Mouse (Mus musculus) ES-E14 (cell line): ENCODE data around the gene Mrpl18. TPM values are rescaled to one million over a fixed set of nuclear protein-coding genes. Genes with fewer than 3 reads are reported as not detected.
A peak's percentile ranks its signal among the peaks of the same experiment; 100 is the strongest.

Source experiments
- DNase-seq: peaks from one replicate; pipeline ENCODE4 v3.0.0-alpha.2; 2013; ENCODE audit warnings: low read depth, low spot score
- H3K27ac ChIP-seq: 2 replicates; pipeline ENCODE4 v1.5.1; 2012; ENCODE audit warnings: low read depth, mild to moderate bottlenecking, low read length, moderate library complexity, mixed read lengths; ENCODE audit not compliant: poor library complexity, insufficient read depth, severe bottlenecking
- H3K36me3 ChIP-seq: 2 replicates; pipeline ENCODE4 v1.6.1; 2012; ENCODE audit warnings: mild to moderate bottlenecking, low read length, moderate library complexity, mixed read lengths; ENCODE audit not compliant: control insufficient read depth, poor library complexity, insufficient read depth, severe bottlenecking
- H3K4me1 ChIP-seq, 2 experiments: fragments of 150-350 bp in 1 of 2; sonication (generic) in 1 of 2; 2 replicates each; pipeline ENCODE4 v1.6.1; 2012; ENCODE audit warnings: low read length in 2 of 2, mild to moderate bottlenecking in 1 of 2, mixed read lengths in 1 of 2; ENCODE audit not compliant: control insufficient read depth in 2 of 2, insufficient read depth in 2 of 2, poor library complexity in 1 of 2
- H3K4me3 ChIP-seq, 2 experiments: fragments of 150-350 bp in 1 of 2; sonication (generic) in 1 of 2; 2 replicates each; pipeline ENCODE4 v1.5.1; 2012; ENCODE audit warnings: low read length in 2 of 2, low read depth in 1 of 2, mild to moderate bottlenecking in 1 of 2, mixed read lengths in 1 of 2; ENCODE audit not compliant: insufficient read depth in 1 of 2, poor library complexity in 1 of 2, severe bottlenecking in 1 of 2
- H3K9ac ChIP-seq: 2 replicates; pipeline ENCODE4 v1.6.1; 2012; ENCODE audit warnings: low read depth, mild to moderate bottlenecking, low read length, mixed read lengths; ENCODE audit not compliant: poor library complexity, insufficient read depth, severe bottlenecking
- H3K9me3 ChIP-seq: fragments of 150-350 bp; sonication (generic); 2 replicates; pipeline ENCODE4 v1.6.1; 2012; ENCODE audit warnings: low read depth, mild to moderate bottlenecking, low read length; ENCODE audit not compliant: control insufficient read depth, insufficient read depth
- CHD2 ChIP-seq: IDR thresholded peaks from 2 replicates; pipeline ENCODE4 v1.6.1; 2014; ENCODE audit warnings: mild to moderate bottlenecking, low read depth, low read length, inconsistent platforms
- HCFC1 ChIP-seq: IDR thresholded peaks from 2 replicates; pipeline ENCODE4 v1.6.1; 2012; ENCODE audit warnings: low read length, inconsistent platforms, borderline replicate concordance; ENCODE audit not compliant: insufficient read depth
- MAFK ChIP-seq: IDR thresholded peaks from 2 replicates; pipeline ENCODE4 v1.6.1; 2014; ENCODE audit warnings: mild to moderate bottlenecking, low read depth, low read length, inconsistent platforms; ENCODE audit not compliant: insufficient read depth
- ZC3H11A ChIP-seq: IDR thresholded peaks from 2 replicates; pipeline ENCODE4 v1.6.1; 2012; ENCODE audit warnings: low read depth, mild to moderate bottlenecking, inconsistent platforms, low read length, borderline replicate concordance
- ZNF384 ChIP-seq: IDR thresholded peaks from 2 replicates; pipeline ENCODE4 v1.6.1; 2012; ENCODE audit warnings: low read depth, low read length, inconsistent platforms
- in situ Hi-C, 2 experiments: fragments of 600-800 bp; cut with MboI; formaldehyde crosslinking; loops; one replicate each; pipeline ENCODE4 v1.15.1; 2025; ENCODE audit warnings: low sequenced_read_pairs in 2 of 2, inconsistent platforms in 1 of 2; ENCODE audit not compliant: unreplicated experiment in 2 of 2
- total RNA-seq: library from RNA; depleted of rRNA; stranded (reverse); fragments of 300-350 nt; gene quantifications from 2 replicates; pipeline ENCODE4 v1.2.3, GENCODE M21; 2012

The Mrpl18 gene
- total RNA-seq, 1 experiment = 147 TPM

DNA sequence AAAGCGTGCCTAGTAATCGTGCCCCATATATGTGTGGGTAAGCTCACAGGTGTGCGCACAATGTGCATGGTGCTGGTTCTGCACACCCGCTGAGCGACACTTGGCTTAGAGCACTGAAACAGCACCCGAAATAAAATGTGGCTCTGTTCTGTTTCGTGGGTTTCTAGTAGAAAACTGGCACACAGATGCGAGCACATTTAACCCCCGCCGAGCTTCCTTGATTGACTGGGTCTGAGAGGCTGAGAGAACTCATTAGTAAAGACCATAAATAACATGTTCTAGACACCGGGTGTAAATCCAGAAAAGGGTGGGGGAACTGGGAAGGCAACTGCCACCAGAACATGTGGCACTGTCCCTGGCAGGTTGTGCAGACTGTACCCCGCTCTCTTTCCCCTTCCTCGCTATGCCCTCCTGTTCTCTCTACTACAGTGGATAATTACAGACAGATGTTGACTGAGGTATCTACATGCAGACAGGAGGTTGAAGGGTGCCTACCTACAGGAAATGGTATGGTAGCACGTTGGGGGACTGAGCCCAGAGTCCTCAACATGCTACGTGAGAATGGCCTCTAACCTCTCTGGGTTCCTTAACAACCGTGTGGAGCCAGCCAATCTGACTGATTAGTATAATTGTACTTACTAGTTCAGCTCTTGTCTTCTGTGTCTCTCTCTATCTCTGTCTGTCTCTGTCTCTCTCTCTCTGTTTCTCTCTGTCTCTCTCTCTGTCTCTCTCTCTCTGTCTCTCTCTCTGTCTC lies 43.7 kb downstream of the Mrpl18 start:
- in situ Hi-C loops = no loop called here
- TF ChIP-seq ZC3H11A = no peak
- no peak for TF ChIP-seq ZNF384
- no peaks in the 10 kb centered on the region for H3K36me3 ChIP-seq
- no peak overlapping the region for H3K27ac ChIP-seq
- H3K9me3 ChIP-seq = no peaks in the 10 kb centered on the region
- no peak overlapping the region for H3K9ac ChIP-seq
- DNase-seq = no peak
- no peaks in the 10 kb centered on the region; a peak in 2 of 4 replicates for H3K4me1 ChIP-seq
- peak overlapping the region in 1 of 2 experiments; percentile 28; a peak in 1 of 4 replicates for H3K4me3 ChIP-seq

- DNase-seq = no peak
- Histone ChIP-seq H3K4me3 (no peak overlapping the region), H3K4me1 (no peaks in the 10 kb centered on the region; a peak in 2 of 4 replicates), H3K36me3 (no peaks in the 10 kb centered on the region), H3K27ac (no peak overlapping the region), H3K9ac (no peak overlapping the region), H3K9me3 (no peaks in the 10 kb centered on the region)
- in situ Hi-C loops = no loop called here
- no peak for TF ChIP-seq ZC3H11A
- no peak for TF ChIP-seq MAFK
- no peak for TF ChIP-seq HCFC1
- no peak for TF ChIP-seq CHD2
- TF ChIP-seq ZNF384 = no peak
These were observed 47.5 kb downstream of the Mrpl18 start for GRCm38 (mm10) chr17:12868640-12869039.

DNA sequence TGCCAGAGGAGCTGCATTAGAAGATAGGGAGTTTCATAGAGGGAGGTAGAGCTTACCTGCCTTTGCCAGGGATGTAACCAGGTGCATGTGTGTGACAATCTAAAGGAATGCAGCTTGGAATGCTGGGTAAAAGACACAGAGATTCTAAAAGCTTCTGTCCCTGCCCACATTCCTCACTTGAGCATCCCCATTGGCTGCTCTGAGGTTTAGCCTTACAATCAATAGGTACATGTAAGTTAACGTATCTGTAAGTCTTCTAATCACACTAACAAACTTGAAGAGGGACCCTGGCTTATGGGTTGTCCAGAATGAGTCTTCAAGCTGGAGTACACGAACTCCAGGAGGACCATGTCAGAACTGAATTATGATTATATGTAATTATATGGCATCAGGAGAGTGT lies 48.1 kb downstream of the Mrpl18 start, which contains the start of gene Mas1:
Mas1 (minus strand) TSS at position 101 of the 400 bp plus-strand sequence.
- in situ Hi-C loops = no loop called here
- no peaks in the 10 kb centered on the region for H3K36me3 ChIP-seq
- no peak within 1 kb of the TSS for H3K27ac ChIP-seq
- no peaks in the 10 kb centered on the region for H3K9me3 ChIP-seq
- no peak within 1 kb of the TSS for H3K4me3 ChIP-seq
- DNase-seq = no peak
- H3K4me1 ChIP-seq = no peaks in the 10 kb centered on the region; a peak in 2 of 4 replicates
- TF ChIP-seq ZC3H11A (no peak), ZNF384 (no peak), MAFK (no peak), CHD2 (no peak), HCFC1 (no peak)
- H3K9ac ChIP-seq = no peak within 1 kb of the TSS

- no peaks in the 10 kb centered on the region for H3K36me3 ChIP-seq
- H3K9me3 ChIP-seq = no peaks in the 10 kb centered on the region
- in situ Hi-C loops = no loop called here
- no peak overlapping the region for H3K27ac ChIP-seq
- H3K4me3 ChIP-seq = no peak overlapping the region
- TF ChIP-seq ZC3H11A (no peak), MAFK (no peak), CHD2 (no peak), HCFC1 (no peak), ZNF384 (no peak)
- no peak for DNase-seq
- no peaks in the 10 kb centered on the region; a peak in 2 of 4 replicates for H3K4me1 ChIP-seq
- H3K9ac ChIP-seq = no peak overlapping the region
These were observed 49.3 kb downstream of the Mrpl18 start for GRCm38 (mm10) chr17:12866853-12867252.

DNA sequence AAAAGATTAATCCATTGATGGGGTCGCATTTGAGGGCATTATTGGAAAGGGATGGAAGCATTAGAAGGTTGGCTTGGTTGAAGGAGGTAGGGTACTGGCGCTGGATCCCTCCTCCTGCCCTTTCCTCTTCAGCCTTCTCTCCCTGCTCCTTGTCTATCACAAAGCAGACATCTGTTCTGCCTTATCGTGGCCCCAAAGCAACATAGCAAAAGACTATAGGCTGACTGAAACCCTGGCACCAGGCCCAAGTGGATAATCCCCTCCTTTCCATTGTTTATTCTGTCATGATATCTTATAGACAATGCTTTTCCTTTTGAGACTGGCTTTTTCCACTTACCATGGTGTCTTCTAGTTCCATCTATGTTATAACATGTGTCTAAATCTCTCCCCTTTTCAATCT lies 50.7 kb downstream of the Mrpl18 start:
- in situ Hi-C loops = no loop called here
- Histone ChIP-seq H3K4me1 (no peaks in the 10 kb centered on the region; a peak in 2 of 4 replicates), H3K9me3 (no peaks in the 10 kb centered on the region), H3K4me3 (no peak overlapping the region), H3K27ac (no peak overlapping the region), H3K36me3 (no peaks in the 10 kb centered on the region), H3K9ac (no peak overlapping the region)
- DNase-seq = no peak
- no peak for TF ChIP-seq HCFC1
- no peak for TF ChIP-seq ZC3H11A
- TF ChIP-seq CHD2 = no peak
- no peak for TF ChIP-seq MAFK
- no peak for TF ChIP-seq ZNF384
